Mouse (Mus musculus): ENCODE measurements around the gene Itga9.

DNA sequence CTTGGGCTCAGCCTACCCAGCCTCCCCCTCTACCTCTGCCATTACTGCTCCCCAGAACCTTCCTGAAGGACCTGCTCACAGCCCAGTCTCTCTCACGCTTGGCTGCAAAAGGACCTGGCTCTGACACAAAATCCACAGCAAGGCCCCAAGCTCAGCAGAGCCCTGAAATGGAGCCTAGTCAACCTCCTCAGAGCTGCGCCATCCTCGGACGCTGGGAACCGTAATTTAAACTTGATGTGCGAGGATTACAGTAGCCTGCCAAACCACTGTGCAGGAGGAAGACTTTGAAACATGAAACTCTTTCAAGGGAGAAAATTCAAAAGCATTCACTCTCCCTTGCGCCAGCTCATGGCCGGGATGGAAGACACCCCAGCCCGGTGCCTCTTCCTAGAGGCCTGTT, 285.1 kb downstream of the Itga9 start:
- TF ChIP-seq POLR2A (IDR thresholded peaks at IDR 0.05; ENCODE audit: control insufficient read depth, extremely low read depth, insufficient read depth, low read length, poor library complexity) = no peak
- TF ChIP-seq CTCF (IDR thresholded peaks at IDR 0.05; ENCODE audit: borderline replicate concordance, control insufficient read depth, extremely low read depth, insufficient read depth, low read length, poor library complexity) = no peak

Data from thymus, adult 2 months (tissue).